Mouse (Mus musculus) cerebellum, adult 11 months (tissue): ENCODE data around the gene 3110009E18Rik.

Experiments
- DNase-seq: peaks from one replicate; pipeline ENCODE4 v3.0.0; 2022

The 3110009E18Rik gene

GRCm38 (mm10) chr1:120198942-120199341 lies 78.0 kb downstream of the 3110009E18Rik start:
- DNase-seq: no peak

DNA sequence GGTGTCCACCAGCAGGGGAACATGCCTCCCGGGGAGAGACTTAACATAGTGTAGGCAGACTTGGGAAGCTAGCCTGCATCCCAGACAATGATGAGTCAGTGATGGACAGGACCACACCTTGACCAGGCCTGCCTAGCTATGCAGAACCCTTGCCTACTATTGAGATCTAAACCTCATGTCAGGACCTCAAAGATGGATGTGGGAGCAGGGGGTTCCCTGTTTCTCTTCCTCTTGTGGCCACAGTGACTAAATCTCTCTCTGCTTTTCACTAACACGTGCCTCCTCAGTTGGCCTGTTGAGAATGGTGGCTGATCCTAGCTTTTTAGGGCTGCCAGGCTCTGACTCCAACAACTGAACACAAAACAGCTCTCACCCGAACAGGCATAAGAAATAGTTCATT lies 81.6 kb downstream of the 3110009E18Rik start:
- no peak for DNase-seq

- DNase-seq: no peak
Observed at GRCm38 (mm10) chr1:120203836-120204235, 82.8 kb downstream of the 3110009E18Rik start.

DNA sequence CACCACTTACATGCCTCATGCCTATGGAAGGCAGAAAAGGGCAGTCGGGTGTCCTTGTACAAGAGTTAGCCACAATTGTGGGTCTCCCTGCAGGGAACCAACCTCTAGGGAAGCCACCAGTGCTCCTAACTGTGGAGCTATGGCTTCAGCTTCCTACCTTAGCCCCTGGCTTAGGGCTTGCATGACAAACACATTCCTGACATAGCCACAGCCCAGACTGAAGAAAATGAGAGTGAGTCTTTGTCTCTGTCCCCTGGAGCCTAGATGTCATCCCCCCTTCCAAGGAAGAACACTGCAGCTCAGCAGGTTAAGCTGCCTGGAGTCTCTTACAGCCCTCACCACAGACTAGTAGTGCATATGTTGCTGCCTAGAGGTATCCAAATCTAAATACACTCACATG lies 83.8 kb downstream of the 3110009E18Rik start:
- no peak for DNase-seq

DNA sequence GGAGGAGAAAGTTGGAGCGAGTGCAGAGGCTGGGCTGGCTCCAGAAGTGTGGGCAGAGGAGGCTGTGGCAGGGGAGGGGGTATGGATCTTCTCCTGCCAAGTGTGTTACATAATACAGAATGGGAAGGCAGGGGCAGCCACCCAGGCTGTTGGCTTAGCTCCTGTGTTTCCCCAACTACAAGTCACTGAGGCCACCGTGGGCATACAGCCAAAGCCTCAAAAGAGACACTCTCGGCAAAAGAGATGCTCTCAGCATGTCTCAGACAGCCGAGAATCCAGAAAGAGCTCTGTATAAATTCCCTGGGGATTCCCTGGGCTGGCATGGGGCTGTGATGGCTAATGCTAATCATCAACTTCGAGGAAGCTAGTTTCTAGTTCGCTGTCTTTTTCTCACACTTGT lies 86.6 kb downstream of the 3110009E18Rik start:
- peak; percentile 12 for DNase-seq

DNA sequence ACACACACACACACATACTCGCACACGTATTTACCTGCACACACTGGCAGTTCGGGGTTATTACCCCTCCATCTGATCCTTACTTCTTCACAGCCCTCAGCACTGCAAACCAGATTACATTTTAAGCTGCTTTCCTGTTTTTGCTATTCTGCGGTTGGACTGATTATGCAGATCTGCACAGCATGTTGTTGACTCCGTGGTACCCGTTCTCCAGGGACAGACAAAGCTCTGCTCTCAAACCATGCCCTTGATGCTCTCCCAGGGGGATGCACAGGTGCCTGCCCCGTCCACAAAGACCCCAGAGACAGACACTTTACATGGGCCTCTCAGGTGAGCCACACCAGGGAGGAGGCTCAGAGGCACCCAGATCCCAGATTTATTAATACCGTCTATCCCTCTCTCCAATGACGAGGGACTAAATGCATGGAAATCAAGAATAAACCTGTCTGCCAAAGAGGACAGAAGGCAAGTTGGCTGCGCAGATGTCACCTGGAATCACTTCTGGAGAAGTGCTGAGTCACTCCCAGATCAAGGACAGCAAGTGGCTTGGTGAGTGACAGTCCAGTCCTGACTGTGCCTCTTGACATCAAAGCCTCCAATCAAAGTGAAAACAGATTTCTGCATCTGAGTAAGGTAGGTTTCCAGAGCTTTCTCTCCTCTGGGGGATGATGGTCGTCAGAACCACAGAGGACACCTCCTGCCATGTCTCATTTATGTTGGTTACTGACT lies 87.7 kb downstream of the 3110009E18Rik start:
- DNase-seq: no peak

DNA sequence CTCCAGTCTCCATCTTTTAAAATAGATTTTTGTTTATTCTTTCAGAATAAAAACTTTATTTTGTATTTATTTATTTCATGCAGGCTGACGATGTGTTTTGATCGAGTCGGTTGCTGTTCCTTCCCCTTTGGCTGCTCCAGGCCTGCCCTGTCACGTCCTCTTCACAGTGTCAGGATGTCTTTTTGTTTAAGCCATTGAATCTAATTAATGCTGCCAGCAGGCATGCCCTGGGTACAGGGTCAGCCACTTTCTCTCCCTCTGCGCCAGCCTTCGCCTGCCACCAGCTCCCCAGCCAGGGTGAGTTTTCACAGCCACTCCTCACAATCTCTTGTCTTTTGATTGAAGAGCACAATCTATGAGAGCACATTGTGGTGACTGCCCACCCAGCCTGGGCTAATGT lies 99.9 kb downstream of the 3110009E18Rik start:
- DNase-seq: no peak

GRCm38 (mm10) chr1:120221285-120221684 lies 100.3 kb downstream of the 3110009E18Rik start:
- no peak for DNase-seq

DNA sequence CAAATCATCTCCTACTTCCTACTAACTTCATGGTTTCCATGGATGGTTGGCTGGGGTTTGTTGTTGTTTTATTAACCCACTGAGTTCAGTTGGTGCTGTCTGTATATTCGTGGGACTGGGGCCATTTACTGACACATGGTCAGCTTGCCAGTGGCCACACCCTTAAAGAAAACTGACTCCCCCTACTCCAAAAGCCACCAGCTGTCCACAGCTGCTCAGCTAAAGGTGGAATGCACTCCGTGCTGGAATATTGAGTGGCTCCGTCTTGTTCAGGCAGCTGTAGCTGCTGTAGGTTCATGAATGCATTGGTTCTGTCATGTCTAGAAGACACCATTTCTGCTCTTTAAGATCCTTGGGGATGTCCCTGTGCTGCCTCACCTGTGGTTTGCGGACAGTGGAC lies 102.6 kb downstream of the 3110009E18Rik start:
- no peak for DNase-seq

- DNase-seq: no peak
Observed at GRCm38 (mm10) chr1:120229723-120230471, 108.9 kb downstream of the 3110009E18Rik start.

GRCm38 (mm10) chr1:120231334-120231733 lies 110.3 kb downstream of the 3110009E18Rik start:
- DNase-seq: no peak

DNA sequence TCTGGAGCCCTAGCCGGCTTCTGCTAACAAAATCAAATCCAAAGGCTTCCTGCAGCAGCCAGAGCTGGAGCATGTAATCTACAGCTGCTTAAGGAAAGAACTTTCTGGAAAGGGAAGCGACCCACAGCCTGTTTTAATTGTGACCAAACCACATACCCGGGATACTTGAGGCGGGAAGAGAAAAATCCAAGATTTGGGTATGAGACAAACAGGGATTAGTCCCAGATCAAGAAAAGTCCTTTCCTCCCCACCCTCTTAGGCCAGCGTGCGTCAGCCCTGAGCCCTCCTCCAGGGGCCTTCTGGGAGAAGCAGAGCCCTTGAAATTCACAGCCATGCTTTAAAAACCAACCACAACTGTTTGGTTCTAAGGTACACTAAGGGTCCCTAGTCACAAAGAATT lies 111.2 kb downstream of the 3110009E18Rik start:
- DNase-seq: no peak

GRCm38 (mm10) chr1:120235631-120236215 lies 114.7 kb downstream of the 3110009E18Rik start:
- no peak for DNase-seq

DNA sequence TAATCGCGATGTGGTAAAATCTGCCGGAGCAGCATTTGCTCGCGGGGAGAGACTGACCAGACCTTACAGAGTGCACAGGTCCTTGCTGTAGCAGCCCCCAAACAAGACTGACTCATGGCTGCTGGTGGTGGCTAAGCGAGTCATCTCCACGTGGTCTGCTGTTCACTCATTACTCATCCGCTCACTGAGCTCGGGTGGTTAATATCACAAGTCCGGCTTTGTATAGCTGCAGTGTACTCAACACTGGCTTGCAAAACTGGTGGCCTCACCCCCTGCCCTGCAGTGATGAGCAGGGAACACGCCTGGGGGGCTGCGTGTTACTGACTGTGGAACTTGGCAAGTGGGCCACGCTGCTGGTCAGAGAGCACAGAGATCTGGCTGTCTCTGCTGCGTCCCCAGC lies 115.4 kb downstream of the 3110009E18Rik start:
- no peak for DNase-seq

GRCm38 (mm10) chr1:120237068-120237467 lies 116.1 kb downstream of the 3110009E18Rik start:
- no peak for DNase-seq
